Mouse (Mus musculus): ENCODE measurements around the gene Cmtm2a. TPM values are rescaled to one million over a fixed set of nuclear protein-coding genes. Genes with fewer than 3 reads are reported as not detected.

Cmtm2a gene
- total RNA-seq, 2 experiments from 2014 or later = not detected

GRCm38 (mm10) chr8:104239418-104239861 lies 53.5 kb downstream of the Cmtm2a start:
- DNase-seq (ENCODE audit: low spot score in 2 of 2) = no peak
- intact Hi-C loops (cut with DNase I) = no loop called here

GRCm38 (mm10) chr8:104234573-104234972 lies 58.4 kb downstream of the Cmtm2a start:
- DNase-seq (ENCODE audit: low spot score in 2 of 2) = peak in 1 of 2 experiments; percentile 29
- intact Hi-C loops (cut with DNase I) = no loop called here

GRCm38 (mm10) chr8:104232919-104233318 lies 60.1 kb downstream of the Cmtm2a start:
- DNase-seq (ENCODE audit: low spot score in 2 of 2) = no peak
- intact Hi-C loops (cut with DNase I) = no loop called here

- intact Hi-C loops (cut with DNase I) = no loop called here
These were observed 60.9 kb downstream of the Cmtm2a start for GRCm38 (mm10) chr8:104232039-104232438.

More at GRCm38 (mm10) chr8:104232039-104232438, 60.9 kb downstream of the Cmtm2a start:
- no peak for DNase-seq (ENCODE audit: low spot score in 2 of 2)

Other genes with a start within 250 kb of the Cmtm2a start
- gene Cdh5, start 191.6 kb downstream of the Cmtm2a start, total RNA-seq (2021) = 10 to 100 TPM; 16.4 to 17.4 TPM
- 10 to 100 TPM; 13.8 to 15.4 TPM for gene Bean1, start 122.7 kb downstream of the Cmtm2a start, total RNA-seq (2021)
- 10 to 100 TPM; 37.3 to 39.9 TPM for gene Tk2, start 44.6 kb downstream of the Cmtm2a start, total RNA-seq (2021)
- gene Cklf, start 42.3 kb downstream of the Cmtm2a start, total RNA-seq (2021) = 1 to 10 TPM; 8.7 to 8.9 TPM
- gene Gm45711, start 16.9 kb upstream of the Cmtm2a start, total RNA-seq (2021) = not detected
- gene Cmtm1, start 17.0 kb upstream of the Cmtm2a start, total RNA-seq (2021) = not detected
- gene Gm11020, start 28.4 kb upstream of the Cmtm2a start, total RNA-seq (2021) = not detected
- not detected for gene Cmtm2b, start 29.0 kb upstream of the Cmtm2a start, total RNA-seq (2021)
- gene Cmtm3, start 46.2 kb upstream of the Cmtm2a start, total RNA-seq (2021) = 10 to 100 TPM; 12.2 to 21.8 TPM
- gene Cmtm4, start 102.6 kb upstream of the Cmtm2a start, total RNA-seq (2021) = 10 to 100 TPM; 71.3 to 72.9 TPM
- gene Dync1li2, start 149.9 kb upstream of the Cmtm2a start, total RNA-seq (2021) = 100 to 1,000 TPM; 254 to 257 TPM
- gene Terb1, start 216.7 kb upstream of the Cmtm2a start, total RNA-seq (2021) = 1 to 10 TPM; 1.0 to 1.6 TPM
- 10 to 100 TPM; 50.1 to 52.2 TPM for gene Nae1, start 241.5 kb upstream of the Cmtm2a start, total RNA-seq (2021)
- gene Car7, start 241.5 kb upstream of the Cmtm2a start, total RNA-seq (2021) = 10 to 100 TPM; 28.9 to 36.4 TPM

Measured in left cerebral cortex, postnatal 14 days (tissue).